Mouse (Mus musculus): ENCODE measurements around the gene Mapk8ip3. TPM values are rescaled to one million over a fixed set of nuclear protein-coding genes. Genes with fewer than 3 reads are reported as not detected.

Mapk8ip3 gene
- total RNA-seq, 2 experiments from 2014 or later = 13.2 to 14.5 TPM

DNA sequence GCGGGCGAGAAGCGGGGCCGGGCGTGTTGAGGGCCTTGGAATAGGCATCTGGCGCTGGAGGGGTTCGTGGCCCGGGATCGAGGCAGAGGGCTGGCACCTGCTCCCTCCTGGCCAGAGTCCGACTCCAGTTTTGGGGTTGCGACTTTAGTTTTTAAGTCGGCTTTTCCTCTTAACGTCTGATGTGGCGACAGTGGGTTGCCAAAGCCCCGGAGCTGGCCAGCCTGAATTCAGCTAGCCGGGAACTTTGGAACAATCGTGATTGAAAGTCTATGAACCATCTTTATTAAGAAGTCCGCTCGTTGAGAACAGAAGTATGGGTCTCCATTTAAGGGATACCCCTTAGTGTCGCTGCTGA, 86.0 kb downstream of the Mapk8ip3 start:
- DNase-seq (ENCODE audit: low spot score) = no peak

DNA sequence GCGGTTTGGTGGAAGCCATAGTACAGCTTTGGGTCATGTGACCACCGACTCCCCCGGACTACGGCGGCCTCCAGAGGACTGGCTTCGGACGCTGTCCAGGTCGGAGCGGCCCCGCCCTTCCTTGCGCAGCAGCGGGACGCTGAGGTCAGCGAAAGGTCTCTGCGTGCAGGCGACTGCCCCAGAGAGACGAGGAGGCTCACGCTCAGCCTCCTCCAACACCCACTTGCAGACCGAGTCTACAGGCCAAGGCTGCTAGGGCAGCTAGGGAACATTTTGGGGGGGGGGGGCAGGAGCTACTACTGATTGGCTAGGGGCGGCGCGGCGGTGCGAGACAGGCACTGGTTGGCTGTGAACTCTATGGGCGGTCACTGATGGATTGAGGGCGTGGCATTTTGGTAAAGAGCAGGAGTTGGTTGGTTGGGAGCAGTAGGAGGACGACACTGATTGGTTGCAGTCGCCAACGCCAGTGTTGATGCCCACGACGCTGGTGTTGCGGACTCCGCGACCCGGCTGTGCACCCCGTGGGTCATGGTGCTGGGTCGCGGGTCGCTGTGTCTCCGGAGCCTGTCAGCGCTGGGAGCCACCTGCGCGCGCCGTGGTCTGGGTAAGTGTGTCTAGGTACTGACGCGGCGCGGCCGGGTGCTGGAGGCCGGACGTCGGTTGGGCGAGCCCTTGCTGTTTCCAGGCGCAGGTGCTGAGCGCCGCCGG, 86.6 kb downstream of the Mapk8ip3 start, which contains the start of gene Fahd1:
Gene Fahd1, minus strand, starts transcription at position 300 of the 708 bp plus-strand sequence.
- DNase-seq (ENCODE audit: low spot score) = peak; percentile 97

DNA sequence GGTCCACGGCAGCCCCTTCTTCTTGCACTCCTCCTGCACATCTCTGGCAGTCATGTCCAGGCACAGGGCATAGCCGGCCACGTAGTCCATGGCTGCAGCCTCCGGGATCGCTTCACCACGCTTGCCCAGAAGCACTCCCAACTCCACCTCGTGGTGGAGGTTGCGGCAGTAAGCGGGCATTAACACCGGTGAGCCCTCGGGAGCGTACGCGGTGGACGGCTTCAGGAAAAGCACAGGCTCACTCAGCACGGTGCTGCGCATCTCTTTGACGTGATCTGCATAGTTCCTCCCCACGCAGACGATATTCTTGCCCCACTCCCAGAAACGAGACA, 87.1 kb downstream of the Mapk8ip3 start:
- DNase-seq (ENCODE audit: low spot score) = no peak

DNA sequence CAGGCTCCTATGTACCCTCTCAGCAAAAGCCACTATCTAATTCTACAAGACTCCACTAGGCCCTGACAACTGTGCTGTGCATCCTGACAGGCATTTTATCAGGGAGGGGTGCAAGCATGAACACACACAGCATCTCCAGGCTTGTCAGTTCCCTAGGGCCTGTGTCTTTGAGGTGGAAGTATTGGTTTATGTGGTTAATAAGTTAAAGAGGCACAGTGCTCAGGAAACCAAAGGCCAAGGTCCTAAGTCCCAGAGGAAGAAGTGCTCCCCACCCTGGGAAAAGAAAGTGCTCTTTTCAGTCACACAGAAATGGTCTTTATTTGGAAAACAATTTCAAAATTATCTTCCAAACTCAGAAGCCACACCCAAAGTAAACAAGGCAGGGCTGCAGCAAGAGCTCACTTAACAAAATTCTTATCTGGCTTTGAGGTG, 88.2 kb downstream of the Mapk8ip3 start:
- no peak for DNase-seq (ENCODE audit: low spot score)

DNA sequence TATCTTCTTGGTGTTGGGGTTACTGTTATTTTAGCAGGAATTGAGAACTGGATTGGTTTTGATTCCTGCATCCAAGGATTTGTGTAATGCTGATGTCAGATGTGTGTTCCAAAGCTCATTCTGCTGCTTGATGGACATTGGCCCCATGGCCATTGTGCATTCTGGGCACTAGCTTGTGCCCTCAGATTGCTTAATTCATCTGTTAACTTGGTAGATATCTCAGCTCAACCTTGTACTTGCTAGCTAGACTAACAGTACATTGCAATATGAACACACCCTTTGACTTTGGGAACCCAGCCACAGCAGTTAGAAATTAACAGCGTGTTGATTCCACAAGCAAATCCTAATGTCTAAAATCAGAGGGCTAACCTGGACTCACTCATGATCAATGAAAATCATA, 89.4 kb downstream of the Mapk8ip3 start:
- no peak for DNase-seq (ENCODE audit: low spot score)

DNA sequence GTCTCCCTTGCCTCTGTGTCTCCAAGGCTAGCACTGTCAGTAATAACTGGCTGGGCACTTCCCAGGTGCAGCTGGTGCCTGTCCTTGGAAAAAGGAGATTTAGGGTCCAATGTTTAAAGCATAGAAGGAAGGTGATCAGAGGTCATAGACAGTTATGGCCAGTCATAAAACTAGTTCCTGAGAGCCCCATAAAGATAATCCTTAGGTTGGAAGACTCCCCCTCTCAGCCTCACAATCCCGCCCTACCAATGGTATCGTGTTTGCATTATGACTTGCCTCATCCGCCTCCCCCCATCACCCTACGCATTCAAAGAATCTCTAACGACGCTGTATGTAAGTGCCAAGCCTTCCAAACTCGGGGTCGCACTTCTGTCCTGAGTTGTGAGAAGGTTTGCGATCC, 92.3 kb downstream of the Mapk8ip3 start:
- DNase-seq (ENCODE audit: low spot score) = no peak

DNA sequence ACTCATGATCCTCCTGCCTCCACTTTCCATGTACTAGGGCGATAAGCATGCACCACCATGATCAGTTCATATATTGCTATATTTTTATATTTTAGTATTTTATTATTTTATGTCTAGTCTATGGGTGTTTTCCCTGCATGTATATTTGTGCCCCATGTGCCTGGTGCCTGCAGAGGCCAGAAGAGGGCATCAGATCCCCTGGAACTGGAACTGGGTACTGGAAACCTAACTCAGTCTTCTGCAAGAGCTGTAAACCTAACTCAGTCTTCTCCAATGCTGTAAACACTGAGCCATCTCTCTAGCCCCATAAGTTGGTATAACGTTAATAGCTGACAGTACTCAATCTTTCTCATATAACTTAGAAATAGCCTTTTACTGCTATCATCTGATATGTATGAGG, 94.1 kb downstream of the Mapk8ip3 start:
- DNase-seq (ENCODE audit: low spot score) = no peak

Other genes starting within 250 kb of the Mapk8ip3 start
- gene Syngr3, start 247.0 kb downstream of the Mapk8ip3 start, total RNA-seq (2021) = under 1 TPM in 1 of 2 experiments, not detected in 1; 0.14 TPM
- gene Gfer, start 240.8 kb downstream of the Mapk8ip3 start, total RNA-seq (2021) = 10 to 100 TPM; 41.1 to 48.3 TPM
- gene Noxo1, start 240.7 kb downstream of the Mapk8ip3 start, total RNA-seq (2021) = under 1 TPM; 0.32 to 0.95 TPM
- gene Tbl3, start 229.3 kb downstream of the Mapk8ip3 start, total RNA-seq (2021) = 10 to 100 TPM; 15.4 to 16.0 TPM
- gene Rnf151, start 218.9 kb downstream of the Mapk8ip3 start, total RNA-seq (2021) = not detected
- gene Rps2, start 218.9 kb downstream of the Mapk8ip3 start, total RNA-seq (2021) = 100 to 1,000 TPM; 548 to 574 TPM
- gene Ndufb10, start 212.5 kb downstream of the Mapk8ip3 start, total RNA-seq (2021) = 100 to 1,000 TPM; 428 to 481 TPM
- 100 to 1,000 TPM; 764 to 767 TPM for gene Rpl3l, start 209.2 kb downstream of the Mapk8ip3 start, total RNA-seq (2021)
- 100 to 1,000 TPM; 139 to 179 TPM for gene Msrb1, start 200.3 kb downstream of the Mapk8ip3 start, total RNA-seq (2021)
- gene Hs3st6, start 184.0 kb downstream of the Mapk8ip3 start, total RNA-seq (2021) = not detected
- not detected for gene Meiob, start 132.7 kb downstream of the Mapk8ip3 start, total RNA-seq (2021)
- 10 to 100 TPM; 67.9 to 72.7 TPM for gene Hagh, start 96.8 kb downstream of the Mapk8ip3 start, total RNA-seq (2021)
- 10 to 100 TPM; 45.2 to 48.3 TPM for gene Fahd1, start 86.6 kb downstream of the Mapk8ip3 start, total RNA-seq (2021)
- 1 to 10 TPM; 2.2 to 2.6 TPM for gene Igfals, start 71.0 kb downstream of the Mapk8ip3 start, total RNA-seq (2021)
- 10 to 100 TPM; 11.0 to 11.1 TPM for gene Nubp2, start 50.6 kb downstream of the Mapk8ip3 start, total RNA-seq (2021)
- 10 to 100 TPM; 29.7 to 37.9 TPM for gene Spsb3, start 50.3 kb downstream of the Mapk8ip3 start, total RNA-seq (2021)
- 1 to 10 TPM; 6.5 to 8.4 TPM for gene Eme2, start 41.9 kb downstream of the Mapk8ip3 start, total RNA-seq (2021)
- 10 to 100 TPM; 79.4 to 86.3 TPM for gene Mrps34, start 41.9 kb downstream of the Mapk8ip3 start, total RNA-seq (2021)
- 10 to 100 TPM; 11.8 to 12.3 TPM for gene Nme3, start 40.5 kb downstream of the Mapk8ip3 start, total RNA-seq (2021)
- 1 to 10 TPM; 3.9 to 5.9 TPM for gene Jpt2, start 23.7 kb upstream of the Mapk8ip3 start, total RNA-seq (2021)
- 1 to 10 TPM; 6.8 to 7.6 TPM for gene Cramp1l, start 78.8 kb upstream of the Mapk8ip3 start, total RNA-seq (2021)
- 1 to 10 TPM; 1.9 to 2.1 TPM for gene Ift140, start 79.1 kb upstream of the Mapk8ip3 start, total RNA-seq (2021)
- 10 to 100 TPM; 10.8 to 18.8 TPM for gene Tmem204, start 146.6 kb upstream of the Mapk8ip3 start, total RNA-seq (2021)
- gene Telo2, start 179.0 kb upstream of the Mapk8ip3 start, total RNA-seq (2021) = 1 to 10 TPM; 4.0 to 6.0 TPM
- gene Ptx4, start 183.8 kb upstream of the Mapk8ip3 start, total RNA-seq (2021) = 1 to 10 TPM; 1.1 to 1.5 TPM
- gene Clcn7, start 196.4 kb upstream of the Mapk8ip3 start, total RNA-seq (2021) = 10 to 100 TPM; 15.0 to 16.0 TPM
- gene Ccdc154, start 225.5 kb upstream of the Mapk8ip3 start, total RNA-seq (2021) = not detected
- gene Gm38655, start 238.5 kb upstream of the Mapk8ip3 start, total RNA-seq (2021) = not detected
- 10 to 100 TPM; 12.7 to 14.5 TPM for gene BC003965, start 247.6 kb upstream of the Mapk8ip3 start, total RNA-seq (2021)

All from gastrocnemius, adult 18-20 months (tissue).